Mouse (Mus musculus): ENCODE measurements around the gene Phykpl.

GRCm38 (mm10) chr11:51594715-51595350, 10.3 kb downstream of the Phykpl start:
- no peak for TF ChIP-seq CTCF (IDR thresholded peaks at IDR 0.05; ENCODE audit: borderline replicate concordance, extremely low read depth, insufficient read depth, insufficient read length)
- TF ChIP-seq POLR2A (IDR thresholded peaks at IDR 0.05; ENCODE audit: borderline replicate concordance, extremely low read depth, insufficient read depth, insufficient read length, poor library complexity, severe bottlenecking): no peak

All from brain, embryonic 14.5 days (tissue).